Mouse (Mus musculus) CH12.LX (cell line): Measurements from ENCODE around the gene Flot1. TPM values are rescaled to one million over a fixed set of nuclear protein-coding genes. Genes with fewer than 3 reads are reported as not detected.
A peak's percentile ranks its signal among the peaks of the same experiment; 100 is the strongest.

Source experiments
- DNase-seq: peaks from one replicate; pipeline ENCODE4 v3.0.0-alpha.2; 2013; ENCODE audit errors: extremely low read depth
- H3K27ac ChIP-seq: 2 replicates; pipeline ENCODE4 v1.5.1; 2012; ENCODE audit warnings: low read depth, mild to moderate bottlenecking, control low read depth, moderate library complexity; ENCODE audit not compliant: insufficient read depth
- H3K27me3 ChIP-seq: replicated peaks from 2 replicates; pipeline ENCODE3; 2012; ENCODE audit warnings: inconsistent platforms
- H3K36me3 ChIP-seq, 2 experiments: replicated peaks in 1 of 2; 2 replicates each; pipeline versions ENCODE3 to v1.6.1; 2012; ENCODE audit warnings: inconsistent platforms in 1 of 2, low read length in 1 of 2, mild to moderate bottlenecking in 1 of 2, mixed read lengths in 1 of 2, moderate library complexity in 1 of 2; ENCODE audit not compliant: control insufficient read depth in 1 of 2, insufficient read depth in 1 of 2
- H3K4me1 ChIP-seq, 2 experiments: 2 replicates each; pipeline ENCODE4 v1.6.1; 2012; ENCODE audit warnings: inconsistent platforms in 1 of 2, moderate library complexity in 1 of 2; ENCODE audit not compliant: insufficient read depth in 2 of 2, control insufficient read depth in 1 of 2
- H3K4me2 ChIP-seq: 2 replicates; pipeline ENCODE4 v1.6.1; 2012; ENCODE audit warnings: low read depth, mild to moderate bottlenecking, control low read depth; ENCODE audit not compliant: poor library complexity, insufficient read depth, severe bottlenecking
- H3K4me3 ChIP-seq, 3 experiments: fragments of 150-350 bp in 1 of 3; sonication (generic) in 1 of 3; replicated peaks in 1 of 3; 2 replicates each; pipeline versions ENCODE3 to v1.5.1; 2011 to 2012; ENCODE audit warnings: low read depth in 2 of 3, low read length in 2 of 3, mild to moderate bottlenecking in 2 of 3, moderate library complexity in 2 of 3, control low read depth in 1 of 3, improper control_type of control experiment in 1 of 3, inconsistent platforms in 1 of 3, mixed read lengths in 1 of 3; ENCODE audit not compliant: poor library complexity in 1 of 3
- H3K79me2 ChIP-seq: replicated peaks from 2 replicates; pipeline ENCODE4 v1.6.1; 2012; ENCODE audit warnings: mild to moderate bottlenecking, moderate library complexity; ENCODE audit not compliant: control insufficient read depth, poor library complexity, insufficient read depth, severe bottlenecking; ENCODE audit errors: extremely low read depth
- H3K9ac ChIP-seq: 2 replicates; pipeline ENCODE4 v1.6.1; 2012; ENCODE audit warnings: low read depth, mild to moderate bottlenecking, control low read depth, moderate library complexity; ENCODE audit not compliant: insufficient read depth
- H3K9me3 ChIP-seq: replicated peaks from 2 replicates; pipeline ENCODE3; 2012; ENCODE audit warnings: low read length, inconsistent platforms, mixed read lengths
- BHLHE40 ChIP-seq: IDR thresholded peaks from 2 replicates; pipeline ENCODE4 v1.6.1; 2011; ENCODE audit warnings: mild to moderate bottlenecking, low read depth, low read length, improper control_type of control experiment
- CHD2 ChIP-seq: IDR thresholded peaks from 2 replicates; pipeline ENCODE4 v1.6.1; 2011; ENCODE audit warnings: low read length, improper control_type of control experiment
- ETS1 ChIP-seq: conservative IDR thresholded peaks from 2 replicates; pipeline ENCODE4 v1.6.1; 2012; ENCODE audit warnings: low read depth, mild to moderate bottlenecking, inconsistent platforms, low read length, improper control_type of control experiment, moderate library complexity
- MEF2A ChIP-seq: IDR thresholded peaks from 2 replicates; pipeline ENCODE4 v1.6.1; 2014; ENCODE audit warnings: low read depth, mild to moderate bottlenecking, inconsistent platforms, low read length, improper control_type of control experiment, borderline replicate concordance
- PAX5 ChIP-seq: IDR thresholded peaks from 2 replicates; pipeline ENCODE4 v1.6.1; 2012; ENCODE audit warnings: low read length, inconsistent platforms, mixed read lengths
- RAD21 ChIP-seq: IDR thresholded peaks from 2 replicates; pipeline ENCODE4 v1.6.1; 2011; ENCODE audit warnings: low read depth, mild to moderate bottlenecking, low read length, improper control_type of control experiment, moderate library complexity
- USF2 ChIP-seq: conservative IDR thresholded peaks from 2 replicates; pipeline ENCODE4 v1.6.1; 2011; ENCODE audit warnings: low read depth, low read length, improper control_type of control experiment
- ZKSCAN1 ChIP-seq: IDR thresholded peaks from 2 replicates; pipeline ENCODE4 v1.6.1; 2012; ENCODE audit warnings: low read depth, inconsistent platforms, low read length, improper control_type of control experiment, borderline replicate concordance
- ZMIZ1 ChIP-seq: IDR thresholded peaks from 2 replicates; pipeline ENCODE4 v1.6.1; 2012; ENCODE audit warnings: low read depth, mild to moderate bottlenecking, inconsistent platforms, low read length, improper control_type of control experiment
- ZNF384 ChIP-seq: IDR thresholded peaks from 2 replicates; pipeline ENCODE4 v1.6.1; 2012; ENCODE audit warnings: low read depth, low read length, improper control_type of control experiment, inconsistent platforms
- dilution Hi-C: fragments of 300-500 bp; cut with MboI; formaldehyde crosslinking; loops from 2 replicates; pipeline ENCODE4 v1.14.3; 2020; ENCODE audit warnings: low sequenced_read_pairs; ENCODE audit not compliant: extremely low pct_unique_long_range_greater_than_20kb, extremely low pct_ligation_motif_present
- in situ Hi-C: fragments of 300-500 bp; cut with MboI; formaldehyde crosslinking; loops from 3 replicates; pipeline ENCODE4 v1.14.3; 2019; ENCODE audit warnings: low sequenced_read_pairs, low pct_ligation_motif_present, low pct_unique_long_range_greater_than_20kb, mixed read lengths
- polyA plus RNA-seq: library from polyadenylated mRNA; unstranded; fragments of >175 nt; gene quantifications from 2 replicates; pipeline ENCODE4 v1.2.1, GENCODE M21; 2012; ENCODE audit warnings: low read depth; ENCODE audit not compliant: insufficient read length
- total RNA-seq, 2 experiments: library from RNA; depleted of rRNA; stranded (reverse); fragments of 300-350 nt in 1 of 2; fragments of >200 nt in 1 of 2; gene quantifications; 2 replicates each; pipeline ENCODE4 v1.2.3; 2012 to 2014

Gene Flot1
- total and polyA plus RNA-seq, 3 experiments = 16.3 to 21.6 (median 17.6) TPM

DNA sequence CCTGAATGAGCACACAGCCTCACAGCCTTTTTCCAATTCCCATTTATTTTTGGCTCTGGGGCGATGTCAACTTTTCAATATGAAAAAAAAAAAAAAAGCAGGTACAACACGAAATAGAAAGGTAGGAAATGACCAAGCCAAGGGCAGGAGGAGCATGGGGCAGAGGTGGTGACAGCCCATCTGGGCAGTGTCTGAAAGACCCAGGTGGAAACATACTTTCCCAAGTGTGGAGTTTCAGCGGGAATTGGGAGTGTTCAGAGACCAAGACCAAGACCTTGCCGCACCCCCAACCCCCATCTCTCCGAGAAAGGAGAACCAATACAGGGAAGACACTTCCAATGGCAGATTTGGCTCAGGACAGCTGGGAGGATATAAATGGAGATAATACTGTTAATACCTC is 10.9 kb downstream of the Flot1 start:
- TF ChIP-seq ZNF384 (peak; percentile 22; the same call in 1 of the 2 replicates), BHLHE40 (no peak)
- H3K4me3 ChIP-seq = no peak overlapping the region
- H3K36me3 ChIP-seq = peaks cover 51 to 76% of the 10 kb centered on the region in 2 experiments
- H3K79me2 ChIP-seq = peaks cover 38% of the 10 kb centered on the region
- H3K27ac ChIP-seq = no peak overlapping the region
- DNase-seq = no peak
- no peaks in the 10 kb centered on the region for H3K27me3 ChIP-seq
- no peak overlapping the region for H3K9ac ChIP-seq
- H3K9me3 ChIP-seq = peaks cover 7% of the 10 kb centered on the region
- H3K4me2 ChIP-seq = no peak overlapping the region
- dilution Hi-C loops (no loop called here), in situ Hi-C loops (no loop called here)
- peaks cover 11 to 25% of the 10 kb centered on the region in 2 experiments for H3K4me1 ChIP-seq

DNA sequence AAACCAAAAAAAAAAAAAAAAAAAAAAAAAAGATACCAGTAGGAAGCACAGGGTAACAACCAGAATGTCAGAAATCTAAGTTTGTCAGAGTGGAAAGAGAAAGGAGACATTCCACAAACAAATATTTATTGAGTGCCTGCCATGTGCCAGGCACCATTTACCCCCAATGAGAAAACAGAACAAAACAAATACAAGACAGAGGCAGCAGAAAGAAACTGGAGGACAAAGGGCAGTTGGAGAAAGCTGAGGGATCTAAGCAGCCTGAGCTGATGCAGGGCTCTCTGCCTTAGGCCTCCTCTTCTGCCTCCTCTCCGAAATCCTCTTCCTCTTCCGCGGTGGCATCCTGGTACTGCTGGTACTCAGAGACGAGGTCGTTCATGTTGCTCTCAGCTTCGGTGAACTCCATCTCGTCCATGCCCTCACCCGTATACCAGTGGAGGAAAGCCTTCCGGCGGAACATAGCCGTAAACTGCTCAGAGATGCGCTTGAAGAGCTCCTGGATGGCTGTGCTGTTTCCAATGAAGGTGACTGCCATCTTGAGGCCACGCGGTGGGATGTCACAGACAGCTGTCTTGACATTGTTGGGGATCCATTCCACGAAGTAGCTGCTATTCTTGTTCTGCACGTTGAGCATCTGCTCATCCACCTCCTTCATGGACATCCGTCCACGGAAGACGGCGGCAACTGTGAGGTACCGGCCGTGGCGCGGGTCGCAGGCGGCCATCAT is 11.8 kb downstream of the Flot1 start:
- in situ Hi-C loops = loop anchor here (5.0 kb wide), 1 partner anchor 37 kb away; no protein-coding TSS in a partner anchor
- no peak overlapping the region for H3K4me2 ChIP-seq
- H3K9me3 ChIP-seq = peaks cover 1% of the 10 kb centered on the region
- peak overlapping the region in 2 of 3 experiments; percentile 7 to 83 for H3K4me3 ChIP-seq
- no peak overlapping the region for H3K27ac ChIP-seq
- H3K4me1 ChIP-seq = peaks cover 11 to 33% of the 10 kb centered on the region in 2 experiments
- dilution Hi-C loops = no loop called here
- DNase-seq = no peak
- peaks cover 45 to 68% of the 10 kb centered on the region in 2 experiments for H3K36me3 ChIP-seq
- no peaks in the 10 kb centered on the region for H3K27me3 ChIP-seq
- TF ChIP-seq ZNF384 = no peak
- no peak for TF ChIP-seq USF2
- TF ChIP-seq BHLHE40 = no peak
- no peak for TF ChIP-seq MEF2A
- no peak for TF ChIP-seq RAD21
- no peak for TF ChIP-seq CHD2
- TF ChIP-seq PAX5 = no peak
- TF ChIP-seq ZMIZ1 = no peak
- no peak for TF ChIP-seq ETS1
- no peak for TF ChIP-seq ZKSCAN1
- H3K9ac ChIP-seq = no peak overlapping the region
- H3K79me2 ChIP-seq = peaks cover 38% of the 10 kb centered on the region
